Mouse (Mus musculus) megakaryocyte, adult 5-6 weeks (primary cell): Measurements from ENCODE around the gene Hcn3. TPM values are rescaled to one million over a fixed set of nuclear protein-coding genes. Genes with fewer than 3 reads are reported as not detected.
A peak's percentile ranks its signal among the peaks of the same experiment; 100 is the strongest.

Experiments
- ATAC-seq: 2 replicates; pipeline ENCODE4 v1.8.0; 2016; ENCODE audit warnings: mild to moderate bottlenecking, inconsistent platforms; ENCODE audit not compliant: poor library complexity, severe bottlenecking
- total RNA-seq, 2 experiments: library from RNA; stranded (forward) in 1 of 2; stranded (reverse) in 1 of 2; fragments of 153-499, 151-499 nt in 1 of 2; fragments of 221-1000, 200-1000 nt in 1 of 2; gene quantifications; 2 replicates each; pipeline versions ENCODE4 v1.2.3 to v1.2.4; 2015 to 2017

Hcn3 gene
- total RNA-seq (2015) (not detected in 2 replicates), total RNA-seq (2017) (not detected in 2 replicates)

DNA sequence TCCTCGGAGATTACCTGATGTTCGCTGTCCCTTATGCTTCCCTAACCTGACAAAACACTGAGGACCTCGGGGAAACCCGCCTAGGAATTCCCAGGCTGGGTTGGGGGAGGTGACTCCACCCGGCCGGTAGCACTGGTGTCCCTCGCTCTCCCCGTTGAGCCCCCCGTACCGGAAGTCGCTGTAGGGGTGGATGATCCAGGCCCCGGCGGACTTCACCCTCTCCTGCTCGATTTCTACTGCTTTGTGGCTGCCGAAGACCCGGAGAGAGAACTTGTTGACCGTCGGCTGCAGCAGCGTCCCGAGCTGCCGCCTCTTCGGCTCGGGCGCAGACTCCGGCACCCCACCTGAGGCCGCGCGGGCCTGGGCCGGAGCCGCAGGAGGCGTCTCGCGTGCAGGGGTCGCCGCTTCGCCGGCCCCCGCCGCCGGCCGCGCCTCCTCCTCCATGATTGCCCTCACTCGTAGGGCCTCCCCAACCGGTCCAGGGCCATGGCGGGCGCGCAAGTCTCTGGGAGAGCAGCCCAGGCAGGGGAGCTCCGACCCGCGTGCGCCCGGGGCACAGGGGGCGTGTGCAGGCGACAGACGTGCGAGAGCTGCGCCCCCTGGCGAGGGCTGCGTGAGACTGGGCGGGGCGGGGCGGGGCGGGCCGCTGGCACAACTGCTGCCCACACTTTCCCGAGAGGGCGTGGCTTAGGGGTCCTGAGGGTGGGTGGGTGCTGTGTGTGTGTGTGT is at the start of gene Hcn3:
Gene Hcn3, minus strand, starts transcription at position 581 of the 729 bp plus-strand sequence.
- peak; percentile 58 for ATAC-seq

DNA sequence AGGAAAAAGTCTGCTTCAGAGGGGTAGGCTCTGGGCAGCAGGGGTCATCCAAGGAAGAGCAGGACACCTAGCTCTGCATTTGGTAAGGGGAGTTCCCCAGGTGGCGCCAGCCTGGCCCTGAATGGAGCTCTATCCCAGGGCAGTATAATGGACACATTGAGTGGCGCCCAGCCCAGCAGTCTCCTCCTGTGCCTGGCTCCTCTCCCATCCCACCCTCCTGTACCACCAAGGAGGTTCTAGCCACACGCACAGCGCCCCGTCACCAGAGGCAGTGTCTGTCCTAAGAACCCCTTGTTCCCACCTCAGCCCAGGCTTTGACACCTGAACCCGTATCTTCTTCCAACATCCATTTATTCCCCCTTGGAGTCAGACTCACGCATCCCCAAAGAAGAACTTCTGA is 49.7 kb upstream of the Hcn3 start:
- no peak for ATAC-seq

DNA sequence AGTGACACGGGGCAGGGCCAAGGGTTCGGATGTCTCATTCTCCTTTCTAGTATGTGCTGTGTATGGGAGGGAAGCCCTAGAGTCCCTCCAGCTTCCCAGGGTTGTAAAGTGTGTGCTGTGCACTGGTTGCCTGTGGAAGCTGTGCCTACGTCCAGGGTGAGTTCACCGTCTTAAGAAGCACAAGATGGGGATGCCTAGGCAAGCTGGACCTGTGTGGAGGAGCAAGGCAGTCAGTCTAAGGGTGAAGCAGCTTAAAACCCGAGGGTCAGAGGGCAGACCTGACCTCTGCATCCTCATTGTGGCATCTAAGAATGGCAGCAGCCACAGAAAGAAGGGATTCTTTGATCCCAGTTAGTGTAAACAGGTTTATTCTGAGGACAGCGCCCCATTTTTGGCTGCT is 48.7 kb upstream of the Hcn3 start:
- no peak for ATAC-seq

DNA sequence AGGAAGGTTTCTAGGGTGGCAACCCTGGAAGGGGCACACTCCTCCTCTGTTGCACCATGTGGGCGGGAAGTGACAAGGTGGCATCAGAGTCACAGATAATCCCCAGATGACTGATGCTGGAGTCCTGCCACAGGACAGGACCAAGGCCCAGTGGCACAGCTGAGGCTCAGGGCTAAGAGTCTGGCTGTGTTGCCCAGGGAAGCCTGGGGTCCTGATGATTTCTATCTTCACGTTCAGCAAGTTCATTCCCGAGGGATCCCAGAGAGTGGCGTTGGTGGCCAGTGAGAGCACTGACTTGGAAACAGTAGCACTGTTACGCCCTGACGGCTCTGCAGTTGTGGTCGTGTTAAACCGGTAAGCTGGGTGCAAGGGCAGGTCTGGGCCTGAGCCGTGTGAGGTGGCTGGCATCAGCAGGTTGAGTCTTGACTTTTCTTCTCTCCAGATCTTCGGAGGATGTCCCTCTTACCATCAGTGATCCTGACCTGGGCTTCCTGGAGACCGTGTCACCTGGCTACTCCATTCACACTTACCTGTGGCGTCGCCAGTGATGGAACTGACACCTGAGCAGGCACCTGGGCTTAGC is 48.2 kb upstream of the Hcn3 start:
- no peak for ATAC-seq

DNA sequence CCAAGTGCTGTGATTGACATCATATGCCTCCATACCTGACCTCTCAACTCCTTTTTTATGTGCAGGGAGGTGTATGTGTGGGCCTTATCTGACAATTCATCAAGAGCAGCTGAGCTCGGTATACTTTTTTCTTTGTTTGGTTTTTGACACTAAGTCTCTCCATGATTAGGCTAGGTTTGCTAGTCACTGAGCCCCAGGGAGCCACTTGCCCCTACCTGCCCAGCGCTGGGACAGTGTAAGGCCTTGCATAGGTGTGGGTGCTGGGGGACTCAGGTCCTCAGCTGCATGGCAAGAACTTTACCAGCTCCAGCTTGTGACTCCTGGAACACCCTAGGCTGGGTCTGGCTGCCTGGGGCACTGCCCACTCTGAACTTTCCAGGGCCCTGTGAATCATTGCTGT is 46.7 kb upstream of the Hcn3 start:
- ATAC-seq: no peak

DNA sequence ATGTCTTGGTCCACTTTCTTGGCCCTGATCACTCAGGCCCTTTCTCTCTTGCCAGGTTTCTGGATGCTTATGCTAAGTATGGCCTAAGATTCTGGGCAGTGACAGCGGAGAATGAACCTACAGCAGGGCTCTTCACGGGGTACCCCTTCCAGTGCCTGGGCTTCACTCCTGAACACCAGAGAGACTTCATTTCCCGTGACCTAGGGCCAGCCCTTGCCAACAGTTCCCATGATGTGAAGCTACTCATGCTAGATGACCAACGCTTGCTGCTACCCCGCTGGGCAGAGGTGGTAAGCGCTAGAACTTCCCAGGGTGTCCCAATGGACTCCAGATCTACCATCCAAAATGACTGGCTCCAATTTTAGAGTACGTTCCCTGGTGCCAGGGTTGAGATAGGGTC is 46.1 kb upstream of the Hcn3 start:
- ATAC-seq: no peak

DNA sequence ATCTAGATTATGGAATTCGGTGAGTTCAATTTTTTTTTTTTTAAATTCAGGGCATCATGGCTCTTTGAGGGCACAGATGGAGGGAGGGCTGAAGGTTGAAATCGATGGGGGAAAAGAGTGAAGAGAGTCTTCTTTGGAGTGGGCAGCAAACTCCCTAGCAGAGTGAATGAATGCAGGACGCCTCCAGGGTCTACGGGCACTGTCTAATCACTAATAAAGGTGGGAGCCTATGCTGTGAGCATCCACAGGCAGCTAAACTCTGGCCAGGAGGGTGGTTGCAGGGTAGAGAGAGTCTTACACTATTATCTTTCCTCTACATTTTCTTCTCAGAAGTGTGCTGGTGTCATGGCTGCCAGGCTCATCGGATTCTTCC is 43.1 kb upstream of the Hcn3 start:
- no peak; the same call in 1 of the 2 replicates for ATAC-seq

DNA sequence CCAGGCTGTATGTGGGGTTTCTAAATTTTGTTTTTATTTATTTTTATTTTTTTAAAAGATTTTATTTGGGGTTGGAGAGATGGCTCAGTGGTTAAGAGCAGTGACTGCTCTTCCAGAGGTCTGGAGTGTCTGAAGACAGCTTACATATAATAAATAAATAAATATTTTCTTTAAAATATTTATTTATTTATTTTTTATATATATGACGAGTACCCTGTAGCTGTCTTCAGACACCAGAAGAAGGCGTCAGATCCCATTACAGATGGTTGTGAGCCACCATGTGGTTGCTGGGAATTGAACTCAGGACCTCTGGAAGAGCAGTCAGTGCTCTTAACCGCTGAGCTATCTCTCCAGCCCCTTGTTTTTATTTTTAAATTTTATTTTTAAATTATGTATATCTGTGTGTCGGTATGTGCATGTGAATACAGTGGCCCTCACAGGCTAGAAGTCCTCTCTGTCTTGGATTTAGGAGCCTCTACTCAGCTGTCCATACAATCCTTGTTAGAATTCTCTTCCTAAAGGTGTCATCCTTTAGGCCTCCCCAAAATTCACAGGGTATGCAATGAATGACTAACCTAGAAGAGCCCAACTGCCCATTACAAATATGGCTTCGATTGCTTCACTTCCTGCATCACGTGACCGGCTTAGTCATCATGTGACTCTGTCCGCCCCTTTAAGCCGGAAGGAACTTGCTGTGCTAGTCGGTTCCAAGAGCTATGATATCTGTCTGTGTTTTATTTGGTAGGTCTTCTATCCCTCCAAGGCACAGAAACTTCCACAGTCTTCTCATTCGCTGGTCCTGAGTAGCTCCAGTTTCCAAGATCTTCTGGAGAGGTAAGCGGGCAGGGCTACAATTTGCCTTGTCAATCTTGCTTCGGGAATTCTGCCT is 42.5 kb upstream of the Hcn3 start, which contains the start of gene Gba:
Gene Gba, plus strand, starts transcription at position 676 of the 889 bp plus-strand sequence.
- peak; percentile 94 for ATAC-seq

DNA sequence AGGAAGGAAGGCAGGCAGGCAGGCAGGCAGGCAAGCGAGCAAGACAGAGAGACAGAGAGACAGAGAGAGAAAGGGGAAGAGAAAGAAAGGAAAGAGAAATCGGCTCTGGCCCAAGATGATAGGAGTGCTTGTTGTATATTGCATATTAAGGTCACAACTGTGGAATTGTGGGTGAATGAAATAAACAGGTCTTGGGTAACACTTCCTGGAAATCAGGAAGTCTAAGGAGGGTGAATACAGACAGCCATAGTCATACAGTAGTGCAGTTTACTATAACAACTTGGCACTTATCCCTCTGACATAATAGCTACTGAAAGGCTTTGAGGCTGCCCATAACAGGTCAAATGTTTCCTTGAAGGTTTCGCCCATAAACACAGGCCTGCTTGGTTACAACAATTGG is 39.8 kb upstream of the Hcn3 start:
- ATAC-seq: no peak

DNA sequence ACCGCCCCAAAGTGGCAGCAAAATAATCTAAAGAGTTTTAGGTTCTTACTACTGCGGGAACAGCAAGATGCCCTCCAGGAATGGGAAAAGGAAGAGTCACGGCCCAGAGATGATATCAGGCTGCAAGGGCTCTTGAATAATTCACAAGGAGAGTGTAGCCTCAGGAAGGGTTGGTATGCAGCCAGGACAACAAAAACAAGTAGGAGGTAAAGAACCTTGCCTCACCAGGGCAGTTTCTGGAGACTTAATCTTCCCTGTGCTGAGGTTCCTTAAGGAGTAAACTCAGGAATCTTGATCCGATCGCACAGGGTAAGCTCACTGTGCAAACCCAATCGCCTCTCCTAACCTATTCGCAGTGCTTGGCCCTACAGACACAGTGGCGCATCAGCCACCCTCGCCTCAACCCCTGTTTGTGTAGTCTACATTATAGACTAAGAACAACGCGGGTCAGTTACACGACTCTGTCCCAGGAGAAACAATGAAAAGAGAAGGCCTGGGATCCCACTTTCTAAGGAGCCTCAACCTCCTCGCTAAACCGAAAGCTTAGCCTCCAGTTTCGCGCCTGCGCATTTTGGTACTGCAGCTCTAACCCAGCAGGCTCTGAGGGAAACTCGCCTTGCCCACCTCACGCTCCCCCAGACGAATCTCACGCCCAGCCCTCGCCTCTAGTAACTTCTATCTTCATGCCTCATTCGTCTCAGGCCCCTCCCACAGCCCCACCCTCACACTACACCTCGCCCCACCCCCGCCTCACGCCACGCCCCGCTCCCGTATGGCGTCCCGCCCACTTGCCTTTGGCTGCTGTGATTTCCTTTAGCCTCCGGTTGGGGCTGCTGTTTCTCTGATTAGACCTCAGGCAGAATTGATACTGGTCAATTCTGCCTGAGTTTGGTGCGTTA is 36.2 kb upstream of the Hcn3 start:
- ATAC-seq: peak; percentile 99

DNA sequence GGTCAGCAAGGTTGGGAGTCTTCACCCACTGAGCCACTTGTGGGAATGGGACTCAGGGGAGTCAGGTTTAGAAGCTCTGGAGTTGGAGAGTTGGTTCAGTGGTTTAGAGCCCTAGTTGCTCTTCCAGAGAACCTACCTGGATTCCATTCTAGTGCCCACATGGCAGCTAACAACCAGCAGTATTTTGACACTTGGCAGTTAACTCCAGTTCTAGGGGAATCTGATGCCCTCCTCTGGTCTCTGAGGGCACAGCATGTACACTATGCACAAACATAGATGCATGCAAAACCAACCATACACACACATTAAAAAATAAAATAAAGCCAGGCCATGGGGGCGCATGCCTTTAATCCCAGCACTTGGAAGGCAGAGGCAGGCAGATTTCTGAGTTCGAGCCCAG is 33.9 kb upstream of the Hcn3 start:
- no peak for ATAC-seq

DNA sequence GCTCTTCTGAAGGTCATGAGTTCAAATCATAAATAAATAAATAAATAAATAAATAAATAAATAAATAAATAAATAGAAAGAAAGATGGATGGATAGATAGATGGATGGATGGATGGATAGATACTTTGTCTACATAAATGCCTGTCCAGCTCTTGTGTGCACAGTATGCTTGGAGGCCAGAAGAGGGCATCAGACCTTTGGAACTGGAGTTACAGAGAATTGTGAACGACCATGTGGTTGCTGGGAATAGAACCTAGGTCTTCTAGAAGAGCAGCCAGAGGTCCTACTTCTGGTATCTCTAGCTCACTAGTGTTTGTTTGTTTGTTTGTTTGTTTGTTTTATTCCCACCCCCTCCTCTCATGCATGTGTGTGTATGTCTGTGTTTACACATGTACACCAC is 33.4 kb upstream of the Hcn3 start:
- ATAC-seq: no peak

DNA sequence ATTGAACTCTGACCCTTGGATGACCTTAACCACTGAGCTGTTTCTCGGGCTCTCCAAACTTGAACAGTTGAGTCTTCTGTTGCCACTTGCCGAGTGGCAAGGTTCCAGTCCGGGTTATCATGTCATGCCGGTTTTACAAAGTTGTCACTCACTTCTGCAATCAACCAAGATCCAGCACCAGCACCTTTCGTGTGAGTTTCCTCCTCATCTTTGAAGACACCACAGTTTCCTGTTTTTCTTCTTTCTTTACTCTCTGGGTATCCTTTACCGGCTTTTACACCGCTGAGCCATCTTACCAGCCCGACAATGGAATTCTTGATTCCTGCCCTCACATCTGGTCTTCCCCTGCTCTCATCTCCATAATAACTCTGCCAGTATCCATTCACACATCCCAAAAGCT is 30.4 kb upstream of the Hcn3 start:
- ATAC-seq: peak; percentile 55; the same call in 1 of the 2 replicates

DNA sequence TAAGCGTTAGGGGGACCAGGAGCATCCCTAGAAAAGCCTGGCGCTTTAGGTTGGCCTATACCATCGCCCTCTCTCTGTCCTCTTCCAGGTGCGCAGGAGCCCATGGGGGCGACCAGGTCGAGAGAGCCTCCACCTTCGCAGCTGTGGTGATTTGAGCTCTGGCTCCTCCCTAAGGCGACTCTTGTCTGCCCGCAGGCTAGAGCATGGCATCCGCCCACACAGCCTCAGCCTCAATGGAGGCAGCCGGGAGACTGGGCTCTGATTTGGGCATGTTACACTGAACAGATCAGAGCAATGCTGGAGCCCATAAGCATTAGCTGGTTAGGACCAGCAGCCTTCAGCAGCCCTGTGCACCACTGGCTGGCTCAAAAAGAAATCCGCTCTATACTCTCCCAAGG is 28.5 kb upstream of the Hcn3 start:
- 0 out of 2 replicates have a peak, but pooled peaks have one; percentile 14 for ATAC-seq

DNA sequence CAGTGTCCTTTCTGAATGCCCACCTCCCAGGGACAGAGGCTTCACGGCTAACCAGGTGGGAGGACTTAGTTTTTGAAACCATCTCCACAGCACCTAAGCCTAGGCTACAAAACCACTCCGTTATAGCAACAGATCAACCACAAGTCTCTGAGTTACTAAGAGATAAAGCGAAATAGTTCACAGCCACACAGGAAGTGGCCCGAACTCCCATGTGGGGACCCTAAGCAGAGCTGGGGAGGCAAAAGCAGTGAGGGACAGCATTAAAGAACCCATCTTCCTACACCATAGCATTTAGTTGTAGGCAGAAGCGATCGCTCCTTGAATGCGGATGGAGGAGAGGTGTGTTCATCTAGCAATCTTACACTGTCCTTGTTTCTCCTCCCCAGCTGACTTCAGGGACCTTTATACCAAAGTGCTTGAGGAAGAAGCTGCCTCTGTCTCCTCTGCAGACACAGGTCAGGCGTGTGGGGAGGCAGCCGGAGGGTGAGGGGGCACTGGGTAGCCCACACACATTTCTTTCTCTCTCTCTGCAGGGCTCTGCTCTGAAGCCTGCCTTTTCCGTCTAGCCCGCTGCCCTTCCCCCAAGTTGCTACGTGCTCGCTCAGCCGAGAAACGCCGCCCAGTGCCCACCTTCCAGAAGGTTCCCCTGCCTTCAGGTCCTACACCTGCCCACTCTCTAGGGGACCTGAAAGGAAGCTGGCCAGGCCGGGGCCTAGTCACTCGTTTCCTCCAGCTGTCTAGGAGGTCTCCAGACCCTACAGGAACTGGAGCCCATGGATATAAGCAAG is 27.9 kb upstream of the Hcn3 start:
- peak; percentile 28; the same call in 1 of the 2 replicates for ATAC-seq

DNA sequence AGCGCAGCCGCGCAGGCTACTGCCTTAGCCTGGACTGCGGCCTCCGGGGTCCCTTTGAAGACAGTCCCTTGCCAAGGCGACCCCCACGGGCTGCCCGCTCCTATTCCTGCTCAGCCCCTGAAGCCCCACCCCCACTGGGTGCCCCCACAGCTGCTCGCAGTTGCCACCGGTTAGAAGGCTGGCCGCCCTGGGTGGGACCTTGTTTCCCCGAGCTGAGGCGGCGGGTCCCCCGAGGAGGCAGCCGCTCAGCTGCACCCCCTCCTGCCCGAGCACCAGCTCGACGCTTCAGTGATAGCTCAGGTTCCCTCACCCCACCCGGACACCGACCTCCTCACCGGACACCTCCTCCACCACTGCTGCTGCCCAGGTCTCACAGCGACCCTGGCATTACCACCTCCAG is 27.2 kb upstream of the Hcn3 start:
- no peak for ATAC-seq

DNA sequence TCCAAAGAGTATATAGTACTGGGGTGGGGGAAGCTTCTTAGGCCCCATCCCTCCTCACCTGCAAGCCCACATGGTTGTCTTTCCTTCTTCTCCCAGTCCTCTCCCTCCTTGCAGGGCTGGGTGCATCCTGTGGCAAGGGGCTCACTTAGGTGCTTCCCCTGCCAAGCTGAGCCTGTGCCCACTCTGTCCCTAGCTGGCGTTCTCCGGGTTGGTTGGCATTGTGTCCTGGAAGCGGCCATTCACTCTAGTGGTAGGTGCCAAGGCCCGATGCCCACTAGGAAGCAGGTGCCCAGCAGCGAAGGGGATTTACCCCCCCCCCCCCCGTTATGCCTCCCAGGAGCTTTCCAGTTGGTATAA is 23.9 kb upstream of the Hcn3 start:
- ATAC-seq: no peak

DNA sequence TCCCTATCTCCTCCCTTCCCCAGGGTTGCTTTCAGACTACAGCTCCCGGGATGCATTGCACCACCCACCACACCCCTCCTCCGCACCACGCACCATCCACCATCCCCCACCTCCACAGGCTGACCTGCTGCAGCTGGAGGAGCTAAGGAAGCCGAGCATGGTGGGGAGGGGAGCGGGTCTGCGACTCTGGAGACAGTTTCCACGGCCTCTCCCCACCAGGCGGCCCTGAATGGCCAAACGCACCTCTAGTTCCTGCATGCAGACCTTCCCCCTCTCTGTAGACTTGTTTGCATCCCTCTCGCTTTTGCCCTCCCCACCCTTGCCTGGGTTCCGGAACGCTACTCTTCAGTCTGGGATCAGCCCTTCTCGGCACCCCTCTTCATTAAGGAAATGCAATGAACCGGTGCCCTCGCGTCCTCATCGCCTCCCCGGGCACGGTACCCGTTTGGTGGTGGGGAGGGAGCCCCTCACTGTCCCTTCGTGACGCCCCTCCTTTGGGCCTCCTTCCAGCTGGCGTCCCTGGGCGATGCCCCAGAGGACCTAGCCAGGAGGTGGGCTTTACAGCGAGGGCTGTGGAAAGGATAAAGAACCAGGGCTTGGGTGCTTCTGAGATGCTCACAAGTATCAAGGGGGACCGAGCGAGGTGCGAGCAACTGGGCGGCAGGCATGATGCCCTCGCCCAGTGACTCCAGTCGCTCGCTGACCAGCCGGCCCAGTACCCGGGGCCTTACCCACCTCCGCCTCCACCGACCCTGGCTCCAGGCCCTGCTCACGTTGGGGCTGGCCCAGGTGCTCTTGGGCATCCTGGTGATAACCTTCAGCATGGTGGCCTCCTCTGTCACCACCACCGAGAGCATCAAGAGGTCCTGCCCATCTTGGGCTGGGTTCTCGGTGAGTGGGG is 23.3 kb upstream of the Hcn3 start, which contains the start of gene Fam189b:
Gene Fam189b, plus strand, starts transcription at position 86 of the 901 bp plus-strand sequence.
- peak; percentile 90 for ATAC-seq
